Mouse (Mus musculus) intestine, embryonic 14.5 days (tissue): ENCODE measurements around the gene Hebp1. TPM values are rescaled to one million over a fixed set of nuclear protein-coding genes. Genes with fewer than 3 reads are reported as not detected.

ENCODE experiments used
- ATAC-seq: fragments of 200-750 bp; cut with Nextera tagmentation; replicated peaks from 2 replicates; pipeline ENCODE4 v1.8.0; 2017; ENCODE audit warnings: low read depth, moderate number of reproducible peaks, moderate TSS enrichment, moderate library complexity; ENCODE audit not compliant: low FRiP score, low TSS enrichment
- DNase-seq: peaks from one replicate; pipeline ENCODE4 v3.0.0-alpha.2; 2018; ENCODE audit warnings: low spot score
- H3K27ac ChIP-seq: fragments of 300-500 bp; sonication (generic); 2 replicates; pipeline ENCODE4 v1.5.1; 2014; ENCODE audit warnings: low read depth, mild to moderate bottlenecking, control low read depth
- H3K27me3 ChIP-seq: fragments of 300-500 bp; sonication (generic); replicated peaks from 2 replicates; pipeline ENCODE4 v1.6.1; 2014; ENCODE audit warnings: low read length, control low read depth; ENCODE audit not compliant: control insufficient read depth, insufficient read depth
- H3K36me3 ChIP-seq: fragments of 300-500 bp; sonication (generic); 2 replicates; pipeline ENCODE4 v1.6.1; 2014; ENCODE audit warnings: low read length, control low read depth; ENCODE audit not compliant: control insufficient read depth, insufficient read depth
- H3K4me1 ChIP-seq: fragments of 300-500 bp; sonication (generic); replicated peaks from 2 replicates; pipeline ENCODE4 v1.6.1; 2014; ENCODE audit warnings: low read length, control low read depth, mixed read lengths; ENCODE audit not compliant: control insufficient read depth, insufficient read depth
- H3K4me2 ChIP-seq: fragments of 300-500 bp; sonication (generic); 2 replicates; pipeline ENCODE4 v1.6.1; 2014; ENCODE audit warnings: low read length
- H3K4me3 ChIP-seq: fragments of 300-500 bp; sonication (generic); 2 replicates; pipeline ENCODE4 v1.5.1; 2014; ENCODE audit warnings: low read depth, low read length, control low read depth, mixed read lengths
- H3K9ac ChIP-seq: fragments of 300-500 bp; sonication (generic); 2 replicates; pipeline ENCODE4 v1.6.1; 2014; ENCODE audit warnings: mild to moderate bottlenecking, low read length
- H3K9me3 ChIP-seq: fragments of 300-500 bp; sonication (generic); 2 replicates; pipeline ENCODE4 v1.6.1; 2016; ENCODE audit warnings: low read length, control low read depth; ENCODE audit not compliant: control insufficient read depth
- WGBS: fragments of 180-500 bp; shearing (Covaris S2); extraction: QIAGEN DNeasy Blood & Tissue Kit; methylation state at CpG from one replicate; pipeline ENCODE4 v1.1.7; 2014; 5-methylcytosine and 5-hydroxymethylcytosine counted together
- polyA plus RNA-seq: library from polyadenylated mRNA; unstranded; fragments of >200 nt; fragmentation: Nextera tagmentation; extraction: Ambion mirVana; gene quantifications from 2 replicates; pipeline ENCODE4 v1.2.1, GENCODE M21; 2014

Gene Hebp1
- 13.9 and 14.7 TPM in 2 replicates for polyA plus RNA-seq

- no peaks in the 10 kb centered on the region for H3K27me3 ChIP-seq
- under 1% methylated on average over 52 of the region's 52 CpGs for WGBS
- ATAC-seq (peak; percentile 74), DNase-seq (peak; percentile 88)
- peak within 1 kb of the TSS; percentile 82 for H3K4me3 ChIP-seq
- H3K4me2 ChIP-seq, result peak within 1 kb of the TSS; percentile 91
- H3K4me1 ChIP-seq, result 0 out of 2 replicates have a peak, but pooled peaks cover 10% of the 10 kb centered on the region
- no peaks in the 10 kb centered on the region for H3K36me3 ChIP-seq
- H3K9me3 ChIP-seq, result no peaks in the 10 kb centered on the region
- H3K9ac ChIP-seq, result peak within 1 kb of the TSS; percentile 76
- peak within 1 kb of the TSS; percentile 64 for H3K27ac ChIP-seq
Measured at GRCm38 (mm10) chr6:135197921-135198532, at the start of gene Hebp1, which contains the start of gene Fam234b. Gene Hebp1, minus strand, starts transcription at chr6:135198022. Gene Fam234b, plus strand, starts transcription at chr6:135197977.

GRCm38 (mm10) chr6:135245586-135245985, 47.8 kb upstream of the Hebp1 start:
- Histone ChIP-seq H3K27me3 (no peaks in the 10 kb centered on the region), H3K27ac (no peak overlapping the region), H3K36me3 (no peaks in the 10 kb centered on the region), H3K4me3 (no peak overlapping the region), H3K9me3 (no peaks in the 10 kb centered on the region), H3K4me1 (peaks cover 5% of the 10 kb centered on the region; the same call in 1 of the 2 replicates), H3K4me2 (no peak overlapping the region), H3K9ac (no peak overlapping the region)
- no peak for DNase-seq
- no peak for ATAC-seq
- 74% methylated on average over 8 of the region's 8 CpGs for WGBS

GRCm38 (mm10) chr6:135240361-135240760, 42.5 kb upstream of the Hebp1 start:
- WGBS, result 96% methylated on average over 8 of the region's 8 CpGs
- no peaks in the 10 kb centered on the region for H3K9me3 ChIP-seq

GRCm38 (mm10) chr6:135238211-135238610, 40.4 kb upstream of the Hebp1 start:
- Histone ChIP-seq H3K27me3 (no peaks in the 10 kb centered on the region), H3K27ac (no peak overlapping the region), H3K4me1 (no peaks in the 10 kb centered on the region), H3K4me2 (no peak overlapping the region), H3K36me3 (peaks cover 21% of the 10 kb centered on the region), H3K9me3 (no peaks in the 10 kb centered on the region), H3K4me3 (no peak overlapping the region), H3K9ac (no peak overlapping the region)
- DNase-seq, result no peak
- no peak for ATAC-seq
- 51% methylated on average over 4 of the region's 4 CpGs for WGBS

More at GRCm38 (mm10) chr6:135240361-135240760, 42.5 kb upstream of the Hebp1 start:
- Histone ChIP-seq H3K36me3 (peaks cover 7% of the 10 kb centered on the region), H3K4me3 (no peak overlapping the region), H3K9ac (no peak overlapping the region), H3K27ac (no peak overlapping the region), H3K4me2 (no peak overlapping the region), H3K4me1 (no peaks in the 10 kb centered on the region), H3K27me3 (no peaks in the 10 kb centered on the region)
- ATAC-seq (no peak), DNase-seq (no peak)

GRCm38 (mm10) chr6:135237326-135237725, 39.5 kb upstream of the Hebp1 start:
- Histone ChIP-seq H3K4me1 (no peaks in the 10 kb centered on the region), H3K9ac (no peak overlapping the region), H3K4me3 (no peak overlapping the region), H3K36me3 (peaks cover 25% of the 10 kb centered on the region), H3K4me2 (no peak overlapping the region), H3K27me3 (no peaks in the 10 kb centered on the region), H3K27ac (no peak overlapping the region), H3K9me3 (no peaks in the 10 kb centered on the region)
- 71% methylated on average over 14 of the region's 14 CpGs for WGBS
- DNase-seq (no peak), ATAC-seq (no peak)

- WGBS, result 85% methylated on average over 3 of the region's 3 CpGs
- Histone ChIP-seq H3K9ac (no peak overlapping the region), H3K27me3 (no peaks in the 10 kb centered on the region), H3K9me3 (no peaks in the 10 kb centered on the region), H3K4me3 (no peak overlapping the region), H3K4me2 (no peak overlapping the region), H3K36me3 (peaks cover 30% of the 10 kb centered on the region), H3K4me1 (no peaks in the 10 kb centered on the region), H3K27ac (no peak overlapping the region)
- DNase-seq, result no peak
- ATAC-seq, result no peak
Measured at GRCm38 (mm10) chr6:135236576-135236975, 38.8 kb upstream of the Hebp1 start.

GRCm38 (mm10) chr6:135235742-135236141, 37.9 kb upstream of the Hebp1 start:
- no peaks in the 10 kb centered on the region for H3K4me1 ChIP-seq
- no peak for ATAC-seq
- DNase-seq, result no peak
- H3K27ac ChIP-seq, result no peak overlapping the region
- H3K9ac ChIP-seq, result no peak overlapping the region
- no peaks in the 10 kb centered on the region for H3K9me3 ChIP-seq
- H3K27me3 ChIP-seq, result no peaks in the 10 kb centered on the region
- no peak overlapping the region for H3K4me2 ChIP-seq
- H3K36me3 ChIP-seq, result peaks cover 30% of the 10 kb centered on the region
- H3K4me3 ChIP-seq, result no peak overlapping the region
- 82% methylated on average over 3 of the region's 3 CpGs for WGBS

- Histone ChIP-seq H3K27ac (no peak overlapping the region), H3K4me1 (no peaks in the 10 kb centered on the region), H3K36me3 (peaks cover 32% of the 10 kb centered on the region), H3K27me3 (no peaks in the 10 kb centered on the region), H3K9me3 (no peaks in the 10 kb centered on the region), H3K4me3 (no peak overlapping the region), H3K4me2 (no peak overlapping the region), H3K9ac (no peak overlapping the region)
- ATAC-seq, result no peak
- no peak for DNase-seq
- WGBS, result 79% methylated on average over 12 of the region's 12 CpGs
Measured at GRCm38 (mm10) chr6:135232443-135233182, 34.8 kb upstream of the Hebp1 start.
